Mouse (Mus musculus) right cerebral cortex, adult 18-20 months (tissue): ENCODE data around the gene Sod3.

Source experiments
- DNase-seq: peaks from one replicate; pipeline ENCODE4 v3.0.0; 2022; ENCODE audit warnings: mixed read lengths

Sod3 gene

DNA sequence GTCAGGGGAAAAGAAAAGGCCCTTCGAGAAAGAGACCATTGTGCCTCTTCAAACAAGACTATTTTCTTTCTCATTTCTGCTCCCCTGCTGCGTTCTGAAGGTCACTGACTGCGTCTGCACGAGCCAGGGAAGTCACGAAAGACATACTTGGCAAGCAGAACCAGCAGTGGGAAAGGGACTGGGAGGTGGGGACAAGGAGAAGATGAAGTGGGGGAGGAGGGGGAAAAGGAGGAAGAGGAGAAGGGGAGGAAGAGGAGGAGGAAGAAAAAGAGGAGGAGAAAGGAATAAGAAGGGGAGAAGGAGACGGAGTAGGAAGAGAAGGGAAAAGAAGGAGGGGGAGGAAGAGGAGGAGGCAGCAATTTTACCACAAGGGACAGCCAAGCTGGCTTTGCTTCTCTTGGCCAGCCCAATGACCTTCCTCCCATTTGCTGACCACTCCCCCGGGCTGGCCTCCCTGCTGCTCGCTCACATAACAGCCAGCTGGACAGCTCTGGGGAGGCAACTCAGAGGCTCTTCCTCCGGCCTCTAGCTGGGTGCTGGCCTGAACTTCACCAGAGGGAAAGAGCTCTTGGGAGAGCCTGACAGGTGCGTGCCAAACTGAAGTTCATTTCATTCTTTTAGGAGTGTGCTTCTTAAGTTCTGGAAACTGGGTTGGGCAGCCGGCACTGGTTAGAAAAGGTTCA lies at the start of gene Sod3:
Sod3 (plus strand) TSS at position 324 of the 683 bp plus-strand sequence.
- DNase-seq: peak; percentile 18

DNA sequence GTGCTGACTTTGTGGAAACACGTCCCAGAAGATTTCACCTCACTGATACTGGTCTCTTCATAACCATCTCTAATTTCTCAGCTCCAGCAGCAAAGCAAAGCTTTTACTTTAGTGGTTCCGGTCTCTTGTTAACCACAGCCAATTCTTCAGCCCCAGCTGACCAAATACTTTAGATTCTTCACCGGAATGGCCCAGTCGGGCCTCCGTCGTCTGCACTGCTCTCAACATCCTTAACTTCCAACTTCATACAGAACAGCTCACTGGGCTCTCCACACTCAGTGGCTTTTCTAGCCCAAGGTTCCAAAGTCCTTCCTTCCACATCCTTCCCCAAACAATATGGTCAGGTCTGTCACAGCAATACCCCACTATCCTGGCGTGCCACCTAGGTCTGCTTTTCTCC lies 46.7 kb upstream of the Sod3 start:
- DNase-seq: no peak

DNA sequence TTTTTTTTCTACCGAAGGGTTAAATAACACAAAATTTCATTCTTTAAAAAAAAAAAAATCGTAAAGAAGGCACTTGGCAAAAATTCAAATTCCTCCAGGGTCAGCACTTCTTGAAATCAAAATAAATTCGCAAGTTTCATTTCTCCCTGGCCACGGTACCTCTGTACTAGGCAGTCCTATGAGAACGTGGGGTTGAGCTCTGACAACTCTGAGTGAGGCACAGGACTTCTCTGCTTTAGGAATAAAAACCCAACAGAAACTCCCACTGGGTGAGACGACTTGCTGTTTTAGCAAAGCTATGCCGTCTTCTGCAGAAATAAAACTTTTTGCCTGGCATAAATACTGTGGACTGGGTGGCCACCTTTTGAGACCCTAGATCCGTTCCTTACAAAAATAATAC lies 44.1 kb upstream of the Sod3 start:
- DNase-seq: no peak

DNA sequence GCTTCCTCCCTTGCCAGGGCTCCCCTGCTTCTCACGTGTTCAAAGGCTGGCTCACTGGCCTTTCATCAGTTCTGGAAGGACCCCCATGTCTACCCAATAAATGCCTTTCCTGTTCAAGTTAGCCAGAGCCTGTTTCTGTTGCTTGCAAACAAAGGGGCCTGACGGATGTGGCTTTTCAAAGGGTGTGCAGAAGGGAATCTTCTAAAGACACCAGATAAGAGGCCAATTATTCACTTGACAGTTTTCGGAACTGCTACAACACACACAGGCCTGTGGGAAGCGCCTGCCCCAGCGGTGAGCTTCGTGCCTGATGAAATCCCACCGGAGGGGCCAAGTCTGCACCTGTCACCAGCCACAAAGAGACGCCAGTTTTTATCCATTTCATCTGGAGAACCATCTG lies 31.5 kb upstream of the Sod3 start:
- no peak for DNase-seq

DNA sequence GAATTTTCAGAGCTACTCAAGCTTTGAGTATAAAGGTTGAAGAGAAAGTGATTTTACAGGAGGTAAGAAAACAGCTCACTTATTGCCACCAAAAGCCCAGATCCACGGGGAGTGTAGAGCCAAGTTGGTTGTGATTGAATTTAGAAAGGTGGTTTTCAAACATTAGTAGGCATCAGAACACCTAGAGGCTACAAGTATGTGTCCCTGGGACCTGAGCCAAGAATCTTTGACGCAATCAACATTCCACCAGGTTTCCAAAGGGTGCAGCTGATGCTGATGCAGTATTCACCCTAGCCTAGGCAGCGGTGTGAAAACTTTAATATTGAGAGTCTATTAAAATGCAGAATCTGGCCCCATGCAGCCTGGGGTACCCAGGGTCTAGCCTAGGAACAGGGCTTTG lies 28.0 kb upstream of the Sod3 start:
- DNase-seq: no peak

DNA sequence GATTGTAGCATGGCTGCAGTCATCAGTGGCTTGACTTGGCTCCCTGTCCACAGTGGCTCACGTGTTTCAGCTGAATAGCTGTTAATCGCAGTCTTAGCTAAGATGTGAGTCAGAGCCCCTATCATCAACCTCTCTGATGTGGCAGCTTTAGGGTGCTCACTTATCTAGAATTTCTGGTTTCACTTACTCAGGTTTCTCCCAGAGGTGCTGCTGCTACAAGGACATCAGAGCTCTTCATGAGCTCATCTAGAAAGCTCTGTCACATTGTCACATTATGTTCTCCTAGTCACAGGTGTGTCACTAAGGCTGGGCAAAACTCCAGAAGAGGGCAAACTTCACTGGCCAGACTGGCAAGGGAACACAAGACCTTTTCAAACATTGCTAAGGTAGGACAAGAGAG lies 24.5 kb upstream of the Sod3 start:
- DNase-seq: no peak

DNA sequence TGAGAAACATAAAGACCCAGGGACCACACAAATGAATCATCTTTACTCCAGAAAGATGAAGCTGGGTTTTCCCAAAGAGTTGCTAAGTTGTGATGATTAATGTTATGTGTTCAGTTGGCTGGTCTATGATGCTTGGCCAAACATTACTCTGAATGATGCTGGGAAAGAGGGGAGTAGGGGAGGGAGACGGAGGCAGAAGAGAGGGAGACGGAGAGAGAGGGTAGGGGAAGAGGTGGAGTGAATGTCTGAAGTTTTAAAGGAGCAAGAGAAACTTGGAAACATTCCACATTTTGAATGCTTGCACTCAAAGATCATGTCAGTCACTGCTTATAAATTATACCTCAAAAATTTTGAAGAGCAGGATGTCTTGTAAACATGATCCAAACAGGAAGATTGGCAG lies 16.7 kb upstream of the Sod3 start:
- DNase-seq: no peak

DNA sequence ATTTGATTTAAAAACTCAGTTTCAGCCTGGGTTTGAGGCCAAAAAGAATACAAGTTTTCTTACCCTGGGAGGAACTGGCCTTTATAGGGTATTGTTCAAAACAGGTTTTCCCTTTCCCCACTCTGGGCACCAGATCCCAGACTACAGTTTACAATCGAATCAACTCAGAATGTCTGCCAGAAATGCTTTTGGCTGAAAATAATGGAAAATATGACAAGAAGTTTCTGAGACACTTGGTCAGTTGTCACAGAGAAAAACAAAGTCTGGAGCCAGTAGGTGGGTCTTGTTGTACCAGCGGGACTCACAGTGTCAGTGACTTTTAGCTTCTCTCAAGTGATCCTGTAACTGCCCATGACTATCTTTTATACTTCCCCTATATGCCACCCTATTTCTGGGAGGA lies 13.1 kb upstream of the Sod3 start:
- DNase-seq: no peak

DNA sequence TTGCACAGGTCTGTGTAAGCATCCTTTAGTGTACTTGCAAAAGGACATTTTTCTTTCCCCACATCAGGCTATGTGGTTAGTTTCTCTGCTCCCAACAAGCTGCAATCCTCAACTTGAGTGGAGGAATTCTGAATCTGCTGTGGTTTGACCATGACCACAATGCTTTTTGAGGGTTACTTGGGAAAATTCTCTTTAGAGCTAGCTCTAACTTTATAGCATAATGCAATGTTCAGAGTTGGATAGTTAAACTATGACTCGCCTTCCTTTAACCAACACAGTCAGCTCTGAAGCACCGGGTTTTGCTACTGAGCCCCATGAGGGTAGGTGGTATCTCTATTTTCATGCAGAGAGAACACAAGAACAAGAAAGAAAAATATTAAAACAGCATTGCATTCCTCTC lies 12.0 kb upstream of the Sod3 start:
- DNase-seq: no peak

DNA sequence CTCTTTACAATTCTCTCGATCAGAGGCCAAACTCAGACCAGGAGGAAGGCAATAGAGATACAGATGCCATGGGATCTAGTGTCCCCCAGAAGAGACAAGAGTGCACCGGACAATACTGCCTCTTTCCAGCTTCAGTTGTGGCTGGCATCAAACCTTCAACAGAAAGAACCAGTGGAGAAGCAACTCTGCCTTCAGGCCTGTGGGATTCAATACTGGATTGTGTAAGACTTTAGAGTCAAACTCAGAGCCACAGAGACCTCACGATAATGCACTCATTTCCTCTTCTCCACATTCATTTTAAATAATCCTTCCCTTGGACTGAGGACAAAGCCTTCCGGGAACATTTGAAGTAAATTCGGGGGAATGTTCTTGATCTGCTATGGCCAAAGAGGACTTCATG lies 10.9 kb upstream of the Sod3 start:
- no peak for DNase-seq

DNA sequence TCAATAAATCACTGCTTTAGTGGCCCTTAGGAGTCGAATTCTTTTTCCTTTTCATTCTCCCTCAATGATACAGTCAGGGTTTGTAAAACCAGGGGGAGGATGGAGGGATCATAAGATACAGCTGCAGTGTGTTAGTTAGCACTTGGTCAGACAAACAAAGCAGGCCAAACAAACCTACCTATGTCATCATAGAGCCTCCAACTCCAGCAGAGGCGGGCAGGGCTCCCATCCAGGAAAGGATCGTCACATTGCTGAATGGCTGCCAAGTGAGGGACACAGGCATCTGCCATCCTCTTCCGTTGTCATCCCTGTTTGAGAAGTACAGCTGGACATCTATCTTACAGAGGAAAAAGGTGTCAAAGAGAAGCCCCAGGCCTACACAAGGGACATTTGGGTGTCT lies 9.2 kb upstream of the Sod3 start:
- DNase-seq: no peak

DNA sequence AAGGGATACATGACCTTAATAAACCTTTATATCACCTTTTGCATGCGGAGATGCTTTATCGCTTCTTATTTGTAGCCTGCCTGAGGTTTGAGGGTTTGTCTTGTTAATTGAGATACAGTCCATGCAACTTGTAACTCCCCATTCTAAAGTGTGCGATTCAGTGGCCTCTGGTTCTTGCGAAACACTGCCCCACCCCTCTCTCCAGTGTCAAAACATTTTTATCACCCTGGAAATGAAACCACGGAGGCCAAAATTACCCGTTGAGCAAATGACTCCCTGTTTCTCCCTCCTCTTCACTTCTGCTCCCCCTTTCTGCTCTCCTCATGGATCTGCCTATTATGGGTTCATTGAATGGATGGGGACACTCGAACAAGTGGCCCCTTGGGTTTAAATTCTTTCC lies 8.0 kb upstream of the Sod3 start:
- no peak for DNase-seq

DNA sequence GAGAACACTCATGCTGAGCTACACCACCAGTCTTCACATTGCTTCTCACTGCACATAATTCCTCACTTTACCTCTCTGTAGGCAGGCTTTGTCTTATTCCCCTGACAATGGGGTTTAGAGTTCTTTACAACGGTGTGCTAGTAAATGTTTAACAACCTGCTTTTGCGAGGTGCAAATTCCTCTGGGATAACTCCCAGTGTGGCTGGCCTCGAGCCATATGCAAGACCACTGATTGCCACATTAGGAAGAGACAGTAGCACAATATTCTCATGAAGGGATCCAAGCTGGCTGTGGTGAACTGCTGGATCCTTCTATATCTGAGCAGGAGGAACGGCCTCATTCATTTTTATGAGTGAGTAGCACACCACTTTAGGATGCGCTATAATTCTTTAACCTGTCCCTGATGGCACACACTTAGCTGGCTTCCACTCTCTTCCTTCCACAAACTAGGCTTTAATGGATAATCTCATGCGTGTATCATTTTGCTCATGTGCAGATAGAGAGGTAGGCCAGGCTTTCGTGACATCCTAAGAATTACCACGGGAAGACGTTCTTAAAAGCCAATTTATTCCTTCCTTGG lies 6.3 kb upstream of the Sod3 start:
- DNase-seq: no peak

DNA sequence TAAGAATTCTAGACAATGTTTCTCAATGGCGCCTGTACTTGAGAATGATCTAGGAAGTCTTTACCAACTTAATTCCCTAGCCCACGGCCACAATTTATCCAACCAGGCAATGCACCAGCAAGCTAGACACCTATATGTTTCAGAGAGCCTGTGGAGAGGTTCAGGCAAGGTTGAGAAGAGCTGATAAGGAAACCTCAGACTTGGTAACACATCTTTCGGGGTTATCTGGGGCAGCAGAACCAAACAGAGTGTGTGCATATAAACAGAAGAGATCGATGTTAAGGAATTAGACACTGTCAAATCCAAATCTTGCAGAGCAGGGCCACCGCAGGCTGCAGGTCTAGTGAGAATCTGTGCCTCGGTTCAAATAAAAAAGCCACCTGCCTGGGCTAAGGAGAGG lies 5.5 kb upstream of the Sod3 start:
- no peak for DNase-seq

DNA sequence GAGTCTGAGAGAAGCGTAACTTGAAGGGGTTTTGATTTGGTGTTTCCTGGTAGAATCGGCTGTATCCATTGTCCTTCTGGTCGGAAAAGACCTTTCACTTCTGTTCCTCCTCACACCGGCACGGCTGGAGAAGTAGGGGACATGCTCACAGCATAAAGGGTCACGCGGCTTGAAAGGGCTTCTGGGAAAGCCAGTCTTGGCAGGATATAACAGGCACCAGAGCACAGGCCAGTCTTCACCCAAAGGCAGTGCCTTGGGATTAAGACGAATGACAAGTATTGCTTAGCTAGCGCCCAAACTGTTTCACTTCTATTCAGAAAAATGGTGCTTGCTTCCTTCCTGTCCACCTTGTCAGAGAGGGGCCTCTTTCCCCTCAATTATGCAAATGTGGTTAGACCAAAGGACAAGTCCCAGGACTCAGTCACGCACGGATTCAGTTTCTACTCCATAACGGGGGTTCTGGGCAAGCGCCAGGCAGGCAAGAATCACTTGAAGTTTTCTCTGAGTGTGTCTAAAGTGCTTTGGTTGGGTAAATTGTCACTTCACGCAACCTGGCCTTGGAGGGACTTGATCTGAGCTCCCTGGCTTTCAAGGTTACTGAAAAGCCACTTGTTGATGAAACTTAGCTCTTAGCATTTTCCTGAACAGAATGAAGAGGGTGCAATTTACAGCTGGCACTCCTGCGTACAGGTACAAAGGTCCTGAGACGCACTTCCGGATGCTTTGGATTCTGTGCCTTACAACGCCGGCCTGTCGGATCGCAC lies 3.1 kb upstream of the Sod3 start:
- DNase-seq: no peak

DNA sequence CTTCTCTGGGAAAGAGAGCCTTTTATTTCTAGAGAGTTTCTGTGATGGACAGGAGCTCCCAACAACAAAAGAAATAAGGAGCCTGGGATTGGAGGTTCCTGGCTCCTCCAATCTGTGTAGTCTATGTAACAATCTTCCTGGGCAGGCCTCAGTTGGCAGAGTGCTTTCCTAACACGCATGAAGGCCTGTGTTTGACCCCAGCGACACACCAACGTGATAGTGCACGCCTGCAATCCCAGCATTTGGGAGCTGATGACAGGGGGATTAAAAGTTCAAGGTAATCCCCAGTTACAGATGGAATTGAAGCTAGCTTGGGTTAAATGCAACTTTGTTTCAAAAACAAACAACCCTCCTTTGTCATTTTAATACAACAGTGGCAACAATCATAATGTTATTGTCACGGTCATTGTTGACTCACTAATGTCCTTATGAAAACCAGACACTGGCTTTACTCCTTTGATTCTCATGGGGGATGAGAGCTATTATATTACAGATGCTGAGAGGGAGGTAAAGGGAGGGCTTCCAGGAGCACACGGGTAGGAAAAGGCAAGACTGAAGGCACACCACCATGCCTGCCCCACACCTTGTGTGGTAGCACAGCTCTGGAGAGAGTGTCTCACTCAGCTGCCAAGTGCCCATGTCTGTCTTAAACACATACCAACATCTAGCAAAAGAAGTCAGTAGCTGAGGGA lies 669 bp upstream of the Sod3 start:
- no peak for DNase-seq

DNA sequence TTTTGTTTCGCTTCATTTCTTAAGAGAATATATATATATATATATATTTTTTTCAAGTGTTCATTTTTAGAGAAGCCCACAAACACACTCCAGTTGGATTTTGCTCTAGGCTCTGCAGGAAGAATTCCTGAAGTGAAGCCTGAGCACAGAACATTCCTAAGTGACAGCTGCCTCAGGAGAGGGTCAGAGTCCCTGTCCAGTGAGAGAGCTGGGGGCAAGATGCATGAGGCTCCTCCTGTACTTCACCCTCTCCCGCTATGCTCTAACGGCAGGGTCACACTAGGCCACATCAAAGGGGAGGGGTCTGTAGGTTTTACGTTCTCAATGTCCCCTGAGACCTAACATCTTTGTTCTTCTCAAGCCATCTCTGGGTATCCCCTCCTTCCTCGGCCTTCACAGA lies 930 bp downstream of the Sod3 start:
- no peak for DNase-seq

DNA sequence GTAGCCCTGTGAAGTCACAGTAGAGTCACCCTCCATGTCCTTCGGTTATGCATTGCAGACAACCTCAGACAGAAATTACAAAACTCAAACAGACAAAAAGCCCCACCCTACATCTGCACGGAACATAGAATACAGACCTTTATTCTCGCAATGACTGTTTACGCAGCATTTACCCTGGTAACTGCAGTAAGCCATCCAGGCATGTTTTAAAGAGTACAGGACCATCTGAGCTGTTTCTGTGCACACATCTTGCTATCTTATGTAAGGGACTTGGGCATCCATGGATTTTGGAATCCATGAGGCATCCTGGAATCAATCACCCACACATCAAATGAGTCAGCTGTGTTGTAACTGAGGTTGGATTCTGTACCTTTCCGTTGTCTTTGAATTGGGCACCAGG lies 2.3 kb downstream of the Sod3 start:
- DNase-seq: peak; percentile 60

DNA sequence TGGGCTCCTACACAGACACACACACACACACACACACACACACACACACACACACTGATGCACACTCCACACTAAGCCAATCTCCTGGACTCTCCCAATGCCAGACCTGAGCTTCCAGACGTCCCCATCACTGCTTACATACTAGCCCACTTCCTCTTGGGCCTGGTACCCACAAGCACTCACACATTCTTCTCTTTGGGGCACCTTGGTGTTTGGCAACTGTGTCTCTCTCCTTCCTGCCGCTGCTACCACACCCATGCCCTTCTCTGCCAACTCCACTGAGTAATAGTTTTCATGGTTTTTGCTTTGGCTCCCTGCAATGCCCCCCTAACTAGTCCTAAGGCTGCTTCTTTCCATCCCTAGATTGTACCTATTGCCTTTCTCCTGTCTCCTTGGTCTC lies 3.1 kb downstream of the Sod3 start:
- no peak for DNase-seq

DNA sequence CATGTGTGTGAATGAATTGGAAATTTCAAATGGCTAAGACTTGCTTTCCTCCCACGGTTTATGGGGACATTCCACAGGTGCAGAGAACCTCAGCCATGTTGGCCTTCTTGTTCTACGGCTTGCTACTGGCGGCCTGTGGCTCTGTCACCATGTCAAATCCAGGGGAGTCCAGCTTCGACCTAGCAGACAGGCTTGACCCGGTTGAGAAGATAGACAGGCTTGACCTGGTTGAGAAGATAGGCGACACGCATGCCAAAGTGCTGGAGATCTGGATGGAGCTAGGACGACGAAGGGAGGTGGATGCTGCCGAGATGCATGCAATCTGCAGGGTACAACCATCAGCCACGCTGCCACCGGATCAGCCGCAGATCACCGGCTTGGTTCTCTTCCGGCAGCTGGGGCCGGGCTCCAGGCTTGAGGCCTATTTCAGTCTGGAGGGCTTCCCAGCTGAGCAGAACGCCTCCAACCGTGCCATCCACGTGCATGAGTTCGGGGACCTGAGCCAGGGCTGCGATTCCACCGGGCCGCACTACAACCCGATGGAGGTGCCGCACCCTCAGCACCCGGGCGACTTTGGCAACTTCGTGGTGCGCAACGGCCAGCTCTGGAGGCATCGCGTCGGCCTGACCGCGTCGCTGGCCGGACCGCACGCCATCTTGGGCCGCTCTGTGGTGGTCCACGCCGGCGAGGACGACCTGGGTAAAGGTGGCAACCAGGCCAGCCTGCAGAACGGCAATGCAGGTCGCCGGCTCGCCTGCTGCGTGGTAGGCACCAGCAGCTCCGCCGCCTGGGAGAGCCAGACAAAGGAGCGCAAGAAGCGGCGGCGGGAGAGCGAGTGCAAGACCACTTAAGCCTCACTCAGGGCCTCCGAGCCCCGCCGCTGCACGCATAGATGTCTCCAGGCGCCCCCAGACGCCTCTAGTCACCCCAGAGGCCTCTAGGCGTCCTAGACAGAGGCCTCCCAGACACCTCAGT lies 4.6 kb downstream of the Sod3 start:
- no peak for DNase-seq

DNA sequence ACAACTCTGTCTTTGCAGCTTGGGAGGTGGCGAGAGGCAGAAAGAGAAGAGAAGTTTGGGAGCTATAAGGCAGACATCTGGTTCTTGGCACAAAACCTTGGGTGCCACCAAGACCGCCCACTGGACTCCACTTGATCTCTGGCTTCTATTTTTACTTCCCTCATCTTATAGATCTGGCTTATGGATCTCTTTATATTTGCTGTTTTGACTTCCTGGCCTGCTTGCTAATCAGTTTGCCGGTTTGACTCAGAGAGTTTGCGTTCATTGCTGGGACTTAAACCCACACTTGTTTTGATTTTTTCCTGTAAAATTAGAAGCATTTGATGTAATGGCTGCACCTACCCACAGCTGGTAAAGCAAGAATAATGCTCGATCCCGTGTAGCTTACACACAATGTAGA lies 7.3 kb downstream of the Sod3 start:
- DNase-seq: peak; percentile 14

DNA sequence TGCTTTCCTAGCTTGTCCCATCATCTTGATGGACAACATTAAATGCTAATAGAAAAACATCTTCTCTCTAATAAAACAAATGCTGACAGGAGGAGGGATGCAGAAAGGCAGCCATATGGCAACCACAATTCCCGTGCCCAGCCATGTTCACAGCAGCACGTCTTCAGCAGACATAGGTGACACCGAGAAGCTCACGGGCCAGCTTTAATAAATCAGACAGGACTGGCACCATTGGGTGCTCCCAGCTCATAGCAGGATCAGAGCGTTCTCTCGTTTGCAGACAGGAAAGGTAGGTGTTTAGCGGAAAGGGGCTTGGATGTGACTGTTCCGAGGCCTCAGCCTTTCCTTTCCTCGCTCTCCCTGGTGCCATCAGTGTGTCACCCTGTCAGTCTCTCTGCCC lies 12.3 kb downstream of the Sod3 start:
- DNase-seq: no peak

DNA sequence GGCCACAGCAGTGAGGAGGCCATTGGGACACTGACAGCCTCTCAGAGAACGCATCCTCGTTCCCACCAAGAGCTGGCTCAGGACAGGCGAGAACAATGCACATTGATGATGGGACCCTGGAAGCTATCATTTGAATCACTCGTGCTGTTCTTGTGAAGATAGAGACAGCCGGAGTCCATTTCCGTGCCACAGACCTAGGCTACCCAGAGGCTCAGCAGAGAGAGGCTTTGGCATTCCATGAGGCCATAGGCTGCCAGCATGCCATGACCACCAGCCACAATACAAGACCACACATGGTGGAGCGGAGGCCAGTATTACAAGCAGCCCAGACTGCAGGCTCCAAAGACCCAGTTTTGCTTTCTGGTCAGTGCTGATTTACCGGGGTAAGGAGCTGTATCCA lies 19.2 kb downstream of the Sod3 start:
- DNase-seq: no peak
